8 mouse cellular contexts compared by ENCODE assay signal in the genomic region with DNA sequence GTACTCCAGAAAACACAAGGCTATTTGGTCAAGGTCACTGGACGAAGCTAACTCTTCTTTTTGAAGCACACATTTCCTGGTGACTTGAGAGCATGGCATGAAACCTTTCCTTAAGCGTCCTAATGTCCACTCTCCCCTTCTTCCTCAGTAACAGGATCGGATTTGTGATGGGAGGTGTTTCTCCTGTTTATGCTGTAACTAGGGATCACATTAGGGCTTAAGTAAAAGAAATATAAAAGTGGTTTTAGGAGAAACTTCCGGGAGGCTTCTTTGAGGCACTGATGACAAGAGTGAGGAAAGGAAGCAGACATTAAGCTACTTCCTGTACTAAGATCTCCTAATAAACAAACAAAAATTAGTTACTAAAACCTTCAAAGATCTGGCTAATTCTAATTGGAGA. TPM values are rescaled to one million over a fixed set of nuclear protein-coding genes. Genes with fewer than 3 reads are reported as not detected.
DNase-seq lines count a peak whose midpoint lies in the region; ATAC-seq and TF ChIP-seq lines count a peak whose summit lies in the region.

No protein-coding gene starts in this region.

- peak overlapping the region; percentile 78 for H3K4me3 ChIP-seq in embryonic fibroblast, embryonic 13.5 days (ENCODE audit: insufficient read depth, low read length)

- TF ChIP-seq POLR2A in embryonic fibroblast, embryonic 13.5 days (IDR thresholded peaks at IDR 0.05; ENCODE audit: low read depth, low read length): no peak

- peak; percentile 54 for ATAC-seq in inflammation-experienced regulatory T-cells, adult 6 months

- no peaks in the 10 kb centered on the region; the same call in 1 of the 2 replicates for H3K4me1 ChIP-seq in embryonic fibroblast, embryonic 13.5 days (ENCODE audit: control insufficient read depth, insufficient read depth, low read length)

- no peak for TF ChIP-seq CTCF in embryonic fibroblast, embryonic 13.5 days (IDR thresholded peaks at IDR 0.05; ENCODE audit: borderline replicate concordance, insufficient read depth, low read length)

- DNase-seq in retina, postnatal 1 day: peak; percentile 11
- no peak for DNase-seq in retina, embryonic 14.5 days (ENCODE audit: low spot score)
- peak; percentile 52 for DNase-seq in naive thymus-derived CD4-positive, alpha-beta T cell, adult 2 months (ENCODE audit: low read depth)
- DNase-seq in spleen, postnatal 4 days (ENCODE audit: low spot score in 2 of 2): no peak
- DNase-seq in cerebellum, postnatal 25 days: no peak
- DNase-seq in urinary bladder, adult 2 months (ENCODE audit: low spot score): no peak

- H3K27ac ChIP-seq in embryonic fibroblast, embryonic 13.5 days (ENCODE audit: insufficient read depth, low read length): peak overlapping the region; percentile 15; the same call in 1 of the 2 replicates

RNA-seq across cellular contexts. Expression of gene Cgrrf1, which starts 0.6 kb away (rescaled TPM):
- 29.6 and 34.5 TPM in 2 replicates for polyA plus RNA-seq in embryonic fibroblast, embryonic 13.5 days (2011; ENCODE audit: insufficient read length, low read depth, missing spikeins)
- polyA plus RNA-seq in inflammation-experienced regulatory T-cells, adult 6 months (2017; shearing (Covaris generic)): 10 to 100 TPM in 2 of 3 experiments, 1 to 10 TPM in 1; 8.2 to 12.2 (median 11.3) TPM
- polyA plus RNA-seq in urinary bladder, adult 2 months (2012; rRNA removed): 47.0 and 50.5 TPM in 2 replicates

RNA-seq across cellular contexts. Expression of gene Gmfb, which starts 9.3 kb away (rescaled TPM):
- polyA plus RNA-seq in embryonic fibroblast, embryonic 13.5 days (2011; ENCODE audit: insufficient read length, low read depth, missing spikeins): 83.0 and 87.9 TPM in 2 replicates
- 100 to 1,000 TPM in 1 of 3 experiments, 10 to 100 TPM in 2; 93.1 to 115 (median 98.6) TPM for polyA plus RNA-seq in inflammation-experienced regulatory T-cells, adult 6 months (2017; shearing (Covaris generic))
- polyA plus RNA-seq in urinary bladder, adult 2 months (2012; rRNA removed): 41.3 and 47.1 TPM in 2 replicates

RNA-seq across cellular contexts. Expression of gene Cnih1, which starts 43.1 kb away (rescaled TPM):
- 259 and 293 TPM in 2 replicates for polyA plus RNA-seq in embryonic fibroblast, embryonic 13.5 days (2011; ENCODE audit: insufficient read length, low read depth, missing spikeins)
- 10 to 100 TPM; 68.7 to 99.0 (median 71.8) TPM for polyA plus RNA-seq in inflammation-experienced regulatory T-cells, adult 6 months (2017; shearing (Covaris generic))
- polyA plus RNA-seq in urinary bladder, adult 2 months (2012; rRNA removed): 74.6 and 77.4 TPM in 2 replicates

RNA-seq across cellular contexts. Expression of gene Samd4, which starts 51.4 kb away (rescaled TPM):
- 54.3 and 71.0 TPM in 2 replicates for polyA plus RNA-seq in embryonic fibroblast, embryonic 13.5 days (2011; ENCODE audit: insufficient read length, low read depth, missing spikeins)
- polyA plus RNA-seq in inflammation-experienced regulatory T-cells, adult 6 months (2017; shearing (Covaris generic)): not detected
- 28.6 and 33.4 TPM in 2 replicates for polyA plus RNA-seq in urinary bladder, adult 2 months (2012; rRNA removed)

Comparison
In these comparisons a context has a peak if more than half of its experiments do, and no peak if none do; other contexts are left out.
1. DNase-seq: peak in retina, postnatal 1 day (single experiment) and naive thymus-derived CD4-positive, alpha-beta T cell, adult 2 months (single experiment); none in retina, embryonic 14.5 days (single experiment), spleen, postnatal 4 days (0 of 2), cerebellum, postnatal 25 days (0 of 2) and urinary bladder, adult 2 months (single experiment).